Mouse (Mus musculus) cerebellum, adult 9-10 months (tissue): ENCODE measurements at regions not wholly inside any gene's neighbourhood (a gene's known extent, or its start where the extent isn't known, plus 50 kb on each side); places are given as distances from the start of the nearest gene placed in this dataset.

Experiments
- DNase-seq: peaks from one replicate; pipeline ENCODE4 v3.0.0; 2022

DNA sequence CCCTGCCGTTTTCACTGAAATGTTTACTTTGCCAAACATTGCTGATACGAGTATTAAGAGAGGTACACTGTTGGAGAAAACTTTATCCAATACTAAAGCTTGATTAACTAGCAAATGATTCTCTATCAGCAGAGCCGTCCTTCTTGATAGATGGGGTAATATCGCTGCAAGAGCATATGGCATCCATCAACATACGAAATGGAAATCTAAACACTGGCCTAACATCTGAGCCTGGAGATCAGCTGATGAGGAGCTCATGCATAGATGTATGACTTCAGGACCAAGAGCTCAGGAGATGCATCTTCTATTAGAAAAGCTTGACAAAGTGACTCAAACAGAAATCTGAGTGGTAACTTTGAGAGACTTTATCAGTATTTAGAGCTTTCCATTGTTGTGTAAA lies 666.5 kb downstream of the Defb40 start:
- DNase-seq, result no peak

DNA sequence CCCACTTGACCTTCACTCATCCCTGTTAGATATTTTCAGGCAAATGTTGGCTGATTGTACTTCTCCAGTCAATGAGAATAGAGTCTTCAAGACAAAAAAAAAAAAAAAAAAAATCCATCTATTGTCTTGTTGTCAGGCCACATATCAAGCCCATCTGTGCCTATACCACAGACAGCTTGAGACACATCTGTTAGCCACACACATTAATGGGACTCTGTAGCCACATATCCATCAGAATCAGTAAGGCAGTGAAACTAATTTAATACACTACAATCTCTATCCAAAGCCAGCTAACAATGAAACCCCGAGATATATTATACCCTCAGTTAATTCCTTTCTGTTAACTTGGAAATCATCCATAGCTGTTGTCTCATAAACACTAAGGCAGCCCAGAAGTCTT lies 667.1 kb downstream of the Defb40 start:
- no peak for DNase-seq

DNA sequence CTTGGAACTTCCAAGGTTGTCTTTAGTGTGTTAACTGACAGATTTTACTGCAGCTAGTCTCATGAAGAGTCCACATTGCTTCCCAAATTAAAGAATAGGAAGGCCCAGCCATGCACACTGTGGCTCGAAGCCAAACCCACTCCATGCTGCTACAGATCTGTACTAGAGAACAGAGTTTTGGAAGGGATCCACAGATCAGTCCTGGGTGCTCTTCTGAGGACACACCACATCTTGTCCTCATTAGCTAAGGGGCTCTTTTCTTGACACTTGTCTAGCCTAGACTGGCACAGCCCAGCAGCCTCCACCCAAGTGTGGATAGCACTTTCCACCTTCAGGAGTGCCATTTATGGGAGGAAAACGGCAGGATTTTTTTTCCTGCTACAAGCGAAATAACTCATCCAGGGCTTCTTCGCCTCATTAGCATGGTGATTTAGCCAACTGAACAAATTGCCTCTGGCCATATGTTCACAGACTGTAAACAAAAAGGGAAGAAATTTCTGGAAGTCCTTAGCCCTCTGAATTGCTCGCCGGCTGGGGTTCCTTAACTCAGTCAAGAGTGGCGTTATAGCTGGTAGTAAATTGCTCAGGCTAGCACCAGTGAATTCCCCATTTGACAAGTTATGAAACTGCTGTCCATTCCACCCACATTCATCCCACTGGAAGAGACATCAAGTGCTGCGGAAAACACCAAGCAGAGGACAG lies 690.4 kb downstream of the Defb40 start:
- DNase-seq, result no peak

DNA sequence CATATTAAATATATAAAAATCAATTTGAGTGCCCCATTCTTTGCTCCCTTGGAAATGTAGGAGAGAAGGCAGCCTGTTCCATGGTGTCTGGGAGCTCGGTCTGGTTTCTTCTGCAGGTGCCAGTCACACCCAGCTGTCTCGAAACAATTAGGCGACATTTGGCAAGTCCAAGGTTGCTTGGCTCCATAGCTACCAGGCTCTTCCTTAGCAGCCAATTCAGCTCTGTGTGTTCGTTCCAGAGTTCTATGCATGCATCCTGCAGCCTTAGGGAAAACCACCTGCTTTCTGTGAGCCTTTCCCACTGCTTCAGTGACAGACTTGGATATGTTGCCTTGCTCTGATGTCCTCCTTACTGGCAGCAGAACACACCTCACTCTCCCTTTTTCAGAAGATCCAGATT lies 698.1 kb downstream of the Defb40 start:
- DNase-seq, result no peak

DNA sequence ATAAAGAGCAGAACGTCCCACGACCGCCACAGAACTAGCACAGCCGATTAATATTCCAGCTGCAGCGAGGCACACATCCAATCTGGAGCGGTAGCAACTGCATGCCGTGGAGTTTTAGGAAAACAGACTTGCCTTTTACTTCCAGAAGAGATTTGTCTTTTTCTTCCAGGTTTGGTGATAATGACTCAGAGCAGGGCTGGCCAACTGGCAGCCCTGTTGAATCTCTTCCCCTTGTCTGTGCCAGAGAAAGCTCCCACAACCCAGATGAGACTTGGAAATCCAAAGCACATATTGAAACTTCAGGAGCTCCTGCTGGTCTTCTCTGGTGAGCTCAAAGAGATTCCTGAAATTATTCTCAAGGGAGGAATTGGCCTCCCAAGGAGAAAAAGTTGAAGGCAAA lies 709.8 kb downstream of the Defb40 start:
- no peak for DNase-seq

DNA sequence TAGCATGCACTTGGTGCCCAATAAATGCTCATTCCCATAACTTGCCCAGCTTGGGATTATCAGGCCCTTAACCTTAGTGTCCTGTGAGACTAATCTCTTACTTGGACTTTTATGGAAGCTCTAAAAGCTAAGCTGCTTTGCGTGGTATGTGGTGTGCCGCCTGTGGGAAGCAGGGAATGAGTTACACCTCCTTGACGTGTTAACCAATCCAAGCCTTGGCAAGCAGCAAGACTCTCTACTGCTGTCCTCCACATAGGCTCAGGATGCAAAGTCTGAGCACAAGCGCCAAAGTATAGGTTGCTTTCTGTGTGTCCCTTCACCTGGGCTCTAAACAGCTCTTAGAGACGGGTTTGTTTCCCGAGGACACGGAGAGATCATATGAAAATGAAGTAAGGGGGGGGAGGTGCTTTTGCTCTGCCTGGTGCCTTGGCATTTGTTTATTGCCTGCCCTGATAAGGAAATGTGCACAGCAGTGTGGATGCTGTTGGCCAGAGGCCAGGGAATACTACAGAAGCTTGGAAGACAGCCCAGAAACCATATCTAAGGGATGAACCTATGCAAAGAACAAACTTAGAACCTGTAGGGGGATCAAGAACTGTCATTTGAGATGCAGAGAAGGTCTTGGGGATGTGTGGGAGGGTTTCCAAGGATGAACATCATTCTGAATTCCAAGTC lies 719.6 kb downstream of the Defb40 start:
- DNase-seq, result no peak

DNA sequence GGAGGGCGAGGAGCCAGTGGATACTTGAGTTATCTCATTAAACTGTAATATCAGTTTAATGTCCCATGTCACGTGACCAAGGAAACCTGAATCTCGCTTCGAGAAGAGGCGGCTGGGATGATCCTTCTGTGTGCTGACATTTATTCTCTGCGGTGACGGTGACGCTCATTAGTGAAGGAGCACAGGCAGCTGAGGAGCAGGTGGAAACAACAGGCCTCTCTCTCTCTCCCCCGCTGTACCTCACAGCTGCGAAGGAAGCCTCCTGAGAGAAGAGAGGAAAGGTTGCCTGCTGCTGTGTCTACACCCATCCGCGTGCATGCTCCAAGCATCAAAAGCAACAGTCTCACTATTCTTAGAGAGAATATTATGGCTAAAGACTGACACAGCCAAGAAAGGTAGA lies 731.8 kb downstream of the Defb40 start:
- no peak for DNase-seq

DNA sequence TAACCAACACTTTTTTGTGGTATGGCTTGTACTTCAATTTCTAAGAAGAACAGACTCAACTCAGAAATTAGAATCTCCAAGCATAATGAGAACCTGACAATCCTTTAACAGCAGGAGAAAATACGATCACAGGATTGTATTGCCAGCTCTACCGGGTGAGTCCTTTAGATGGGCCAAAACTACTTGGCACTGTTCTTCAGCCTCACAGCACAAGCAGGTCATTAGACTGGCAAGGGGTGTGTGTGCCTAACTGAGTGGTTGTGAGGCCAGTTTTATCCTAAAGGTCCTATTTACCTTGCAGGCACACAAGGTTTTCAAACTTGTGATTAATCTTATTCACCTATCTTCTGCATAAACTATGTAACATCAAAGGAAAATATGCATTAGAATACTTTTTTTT lies 760.5 kb downstream of the Defb40 start:
- no peak for DNase-seq

DNA sequence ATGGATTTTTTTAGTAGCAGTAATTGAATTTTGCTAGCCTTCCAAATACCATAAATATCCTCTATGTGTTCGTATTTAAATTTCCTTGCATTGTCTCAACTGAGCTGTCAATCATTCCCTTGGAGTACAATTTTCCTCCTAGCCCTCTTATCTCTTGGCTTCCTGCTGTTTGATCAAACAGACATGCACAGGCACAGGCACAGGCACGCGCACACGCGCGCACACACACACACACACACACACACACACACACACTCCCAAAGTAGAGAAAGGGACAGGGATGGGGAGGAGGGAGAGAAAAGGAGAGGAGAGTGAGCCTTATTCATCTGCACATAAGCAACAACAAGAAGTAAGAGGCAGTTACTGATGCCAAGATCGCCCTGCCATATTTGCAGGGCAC lies 760.9 kb downstream of the Defb40 start:
- DNase-seq, result no peak

DNA sequence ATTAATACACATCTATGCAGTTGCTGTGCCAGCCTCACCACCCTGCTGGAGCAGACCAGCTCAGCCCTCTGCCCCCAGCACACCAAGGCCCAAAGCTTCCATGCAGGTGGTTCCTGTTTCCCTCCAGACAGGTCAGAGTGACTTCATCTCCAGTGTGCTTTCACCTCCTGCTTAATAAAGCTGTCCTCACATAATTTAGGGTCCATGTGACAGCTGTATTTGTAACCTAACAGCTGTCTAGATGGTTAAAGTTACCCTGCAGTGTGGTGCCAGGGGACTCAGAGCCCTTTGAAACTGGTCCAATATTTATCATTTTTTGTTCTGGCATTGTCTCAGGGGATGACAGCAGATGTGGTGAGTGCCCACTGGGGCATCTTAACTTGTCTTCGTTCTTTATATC lies 761.5 kb downstream of the Defb40 start:
- DNase-seq, result no peak

DNA sequence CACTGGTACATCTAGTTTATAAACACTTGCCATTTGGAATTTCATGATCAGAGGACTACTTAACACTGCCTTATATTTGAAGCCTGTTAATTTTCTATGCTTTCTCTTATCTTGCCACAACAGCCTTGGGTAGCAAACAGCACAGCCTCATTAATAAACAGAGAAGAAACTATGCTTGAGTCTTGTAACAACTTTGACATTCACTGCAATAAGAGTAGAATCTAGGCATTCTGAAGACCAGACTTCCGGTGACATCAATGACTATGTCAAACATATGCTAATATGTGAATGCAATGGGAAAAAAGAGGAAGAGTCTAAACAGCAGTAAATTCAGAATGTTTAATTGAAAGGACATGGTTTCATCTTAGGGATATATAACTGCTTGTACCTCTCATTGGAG lies 768.0 kb downstream of the Defb40 start:
- DNase-seq, result no peak

DNA sequence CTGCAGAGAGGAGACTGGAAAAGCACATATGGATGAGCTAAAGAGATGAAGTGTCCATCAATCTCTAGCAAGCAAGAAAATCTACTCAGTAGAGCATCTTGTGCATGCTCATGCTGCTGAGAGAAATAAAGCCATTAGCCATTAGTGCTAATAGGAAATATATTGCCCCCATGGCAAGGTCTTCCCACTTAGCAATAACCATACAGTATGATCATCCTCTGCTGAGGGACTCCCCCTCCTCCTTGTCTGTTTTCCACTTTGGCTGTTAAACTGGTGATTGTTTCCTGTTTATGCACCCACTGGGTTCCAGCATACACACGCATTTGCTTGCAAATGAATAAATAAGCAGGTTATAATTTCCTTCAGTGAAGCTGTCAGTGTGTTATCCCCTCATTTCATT lies 769.4 kb downstream of the Defb40 start:
- DNase-seq, result no peak

DNA sequence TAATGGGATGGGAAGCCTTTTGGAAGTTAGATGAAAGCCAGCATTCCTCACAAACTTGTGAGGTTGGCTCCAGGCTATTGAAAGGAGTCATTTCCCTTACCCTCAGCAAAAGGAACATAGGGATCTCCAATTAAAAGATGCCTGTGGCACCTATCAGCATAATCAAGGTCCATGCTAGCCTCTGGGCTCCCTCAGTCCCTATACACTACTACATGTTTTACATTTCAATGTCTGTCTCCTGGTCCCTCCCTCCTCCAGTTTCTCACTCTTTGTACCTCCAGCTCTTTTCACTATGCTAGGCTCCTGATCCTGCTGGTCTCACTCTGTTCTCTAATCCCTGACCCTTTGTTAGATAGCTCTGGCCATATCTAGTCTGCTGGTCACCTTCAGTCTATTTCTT lies 790.6 kb downstream of the Defb40 start:
- no peak for DNase-seq

DNA sequence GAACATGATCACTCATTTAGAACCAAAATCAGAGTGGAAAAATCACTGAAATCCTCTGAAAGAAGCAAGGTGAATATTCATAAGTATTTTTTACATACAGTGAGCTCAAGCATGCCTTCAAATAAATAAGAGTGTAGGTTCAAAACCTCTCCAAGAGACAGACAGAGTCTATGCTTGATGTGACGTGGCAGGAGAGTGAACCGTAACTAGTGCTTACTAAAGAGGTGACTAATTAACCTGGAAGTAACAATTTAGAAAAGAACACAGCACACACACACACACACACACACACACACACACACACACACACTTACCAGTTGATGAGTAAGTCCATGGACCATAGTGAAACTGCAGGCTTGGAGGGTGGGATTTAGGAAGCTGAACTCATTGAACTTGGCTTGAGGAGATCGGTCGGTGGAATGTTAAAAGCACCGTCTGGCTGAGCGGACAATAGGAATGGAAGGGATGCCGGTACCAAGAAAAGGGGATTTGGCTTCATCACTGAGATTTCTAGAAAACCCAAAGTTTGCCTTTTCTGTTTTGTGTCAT lies 802.4 kb downstream of the Defb40 start:
- no peak for DNase-seq

DNA sequence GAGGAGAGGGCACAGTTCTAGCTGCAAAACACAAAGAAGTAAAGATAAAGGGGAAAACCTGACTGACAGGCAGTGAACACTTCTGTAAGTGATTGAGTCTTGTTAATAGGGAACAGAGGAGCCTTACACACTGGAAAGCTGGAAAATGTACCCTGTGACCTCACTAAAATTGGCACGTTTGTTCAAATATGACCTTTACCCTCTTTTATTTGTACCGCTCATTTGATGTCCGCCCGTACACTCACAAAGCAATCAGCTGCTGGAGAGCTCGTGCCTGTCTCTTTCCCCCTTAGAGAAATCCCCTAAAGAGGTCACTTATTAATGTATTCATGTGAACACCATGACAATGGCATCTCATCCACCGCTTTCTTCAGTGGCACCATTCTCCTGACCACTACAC lies 819.4 kb downstream of the Defb40 start:
- DNase-seq, result no peak

DNA sequence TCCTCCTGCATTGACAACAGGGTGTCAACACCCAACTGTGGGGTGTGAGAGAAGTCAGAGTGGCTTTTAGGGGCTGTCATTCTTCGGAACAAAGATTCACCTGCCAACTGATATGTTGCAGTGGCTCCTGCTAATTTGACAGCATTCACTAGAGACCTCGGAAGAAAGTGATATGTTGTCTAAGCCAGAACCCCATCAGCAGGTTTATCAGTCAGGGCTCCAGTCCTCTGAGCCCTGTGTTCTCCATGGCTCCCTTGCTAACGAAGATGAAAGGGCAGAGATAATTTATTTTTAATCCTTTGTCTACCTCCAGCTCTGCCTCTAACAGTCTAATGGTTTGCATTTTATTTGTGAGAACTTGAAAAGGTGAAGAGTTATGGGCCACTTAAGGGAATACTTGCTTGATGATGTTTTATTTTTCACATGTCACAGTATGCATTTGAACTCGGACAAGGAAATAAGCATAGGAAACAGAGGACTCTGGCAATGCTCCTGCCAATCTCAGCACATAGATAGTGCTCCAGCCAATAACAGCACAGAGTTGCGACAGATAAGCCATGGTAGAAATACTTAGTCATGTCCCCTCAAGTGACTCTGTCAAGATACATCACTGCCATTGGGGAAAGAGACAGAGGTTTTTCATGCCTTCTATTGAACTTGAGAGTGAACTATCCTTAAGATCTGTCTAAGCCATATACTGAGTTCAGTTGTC lies 862.6 kb downstream of the Defb40 start:
- no peak for DNase-seq

DNA sequence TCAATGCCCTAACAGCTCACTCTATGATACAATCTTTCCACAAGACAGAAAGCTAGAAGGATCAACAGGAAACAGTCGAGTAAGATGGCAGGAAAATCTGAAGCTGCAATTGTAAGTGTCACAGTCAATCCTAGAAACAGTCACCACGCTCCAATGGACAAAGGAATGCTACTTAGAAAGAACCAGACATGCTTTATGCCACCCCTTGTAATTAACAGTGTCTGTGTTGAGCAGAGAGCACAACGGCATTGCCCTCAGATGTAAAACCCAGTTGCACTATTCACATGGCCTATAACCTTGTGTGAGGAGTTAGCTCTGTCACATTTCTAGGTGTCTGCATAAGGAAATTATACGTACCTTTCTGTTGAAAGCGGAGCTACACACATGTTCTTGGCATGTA lies 864.8 kb downstream of the Defb40 start:
- DNase-seq, result no peak

DNA sequence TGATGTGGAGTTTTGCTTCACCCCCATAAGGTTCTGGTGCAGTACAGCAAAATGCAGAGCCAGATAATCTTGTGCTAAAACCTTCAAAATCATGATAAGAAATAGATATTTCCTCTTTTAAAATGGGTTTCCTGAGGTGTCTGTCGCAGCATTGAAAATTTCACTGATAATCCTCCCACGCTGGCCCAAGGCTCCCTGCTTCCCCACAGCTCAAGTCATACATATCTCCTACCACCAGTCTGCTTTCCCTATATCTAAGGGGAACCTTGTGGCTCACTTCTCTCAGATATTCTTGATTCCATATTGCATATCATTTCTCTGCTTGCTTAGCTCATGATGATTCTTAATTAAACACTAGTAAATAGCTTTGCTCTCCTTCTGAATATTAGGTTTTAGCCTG lies 868.6 kb downstream of the Defb40 start:
- no peak for DNase-seq

DNA sequence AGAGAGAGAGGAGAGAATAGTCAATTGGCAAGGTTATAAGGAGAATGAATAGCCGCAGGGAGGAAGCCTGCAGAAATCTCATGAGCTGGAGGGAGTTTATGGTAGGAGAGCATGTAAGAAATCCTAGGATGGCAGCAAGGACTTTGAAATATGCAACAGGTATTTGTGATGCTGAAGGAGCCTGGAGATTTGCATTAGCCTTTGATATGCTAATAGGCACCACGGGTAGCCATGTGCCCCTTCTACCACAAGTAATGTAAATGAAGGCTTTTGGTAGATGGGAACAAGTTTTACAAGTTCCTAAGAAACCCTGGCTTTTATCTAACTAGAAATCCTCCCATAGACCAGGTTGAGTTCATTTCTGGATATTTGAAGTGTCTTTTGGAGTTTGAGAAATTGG lies 871.2 kb downstream of the Defb40 start:
- DNase-seq, result no peak

DNA sequence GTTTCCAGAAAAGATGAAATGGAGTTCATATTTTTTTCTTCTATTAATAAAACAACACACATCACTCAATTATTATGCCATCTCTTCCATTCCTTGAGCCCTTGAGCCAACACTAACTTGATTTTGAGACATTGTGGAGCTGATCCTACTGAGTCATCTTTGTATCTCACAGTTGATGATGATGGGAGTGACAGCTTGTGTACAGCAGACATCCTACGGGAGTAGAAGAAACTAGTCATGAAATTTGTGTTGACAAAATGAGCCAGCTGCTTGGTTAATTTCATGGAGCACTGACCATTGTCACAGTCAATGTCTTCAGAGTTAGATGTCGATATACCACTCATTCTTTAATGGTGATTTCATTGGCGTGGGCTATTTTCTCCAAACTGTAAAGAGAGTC lies 912.6 kb downstream of the Defb40 start:
- no peak for DNase-seq

DNA sequence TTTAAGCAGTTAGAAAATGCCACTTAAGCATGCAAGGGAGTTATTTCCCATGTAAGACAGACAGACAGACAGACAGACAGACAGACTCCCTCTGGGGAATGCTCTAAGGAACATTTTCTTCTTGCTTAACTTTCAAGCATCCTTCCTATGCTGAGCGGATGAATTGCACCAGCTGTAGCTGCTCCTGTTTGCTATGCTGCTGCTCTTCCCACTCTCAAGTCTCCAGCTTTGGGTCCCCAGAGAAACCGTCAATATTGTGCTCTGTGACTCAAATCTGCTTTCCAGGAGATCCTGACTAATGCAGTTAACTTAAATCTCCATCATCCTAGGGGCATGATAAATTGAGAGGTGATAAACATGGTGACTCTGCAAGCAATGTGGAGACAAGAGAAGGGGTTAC lies 918.5 kb downstream of the Defb40 start:
- DNase-seq, result no peak

DNA sequence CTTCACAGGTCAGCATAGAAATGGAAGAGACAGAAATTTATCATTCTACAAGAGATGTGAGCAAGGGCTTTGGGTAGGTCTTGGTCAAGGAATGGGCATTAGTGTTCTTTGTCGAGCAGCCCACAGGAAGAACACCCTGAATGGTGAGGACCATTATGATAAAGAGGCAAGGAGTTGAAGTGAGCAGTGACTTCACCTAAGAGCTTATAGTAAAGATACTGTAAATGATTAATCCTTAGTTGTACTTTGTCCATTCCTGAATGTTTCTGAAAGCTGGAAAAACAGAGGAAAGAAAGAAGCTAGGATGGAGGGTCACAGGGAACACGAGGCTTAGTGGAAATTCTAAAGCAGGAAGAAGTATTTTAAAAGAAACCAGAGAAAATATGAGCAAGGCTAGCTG lies 956.9 kb downstream of the Defb40 start:
- no peak for DNase-seq

DNA sequence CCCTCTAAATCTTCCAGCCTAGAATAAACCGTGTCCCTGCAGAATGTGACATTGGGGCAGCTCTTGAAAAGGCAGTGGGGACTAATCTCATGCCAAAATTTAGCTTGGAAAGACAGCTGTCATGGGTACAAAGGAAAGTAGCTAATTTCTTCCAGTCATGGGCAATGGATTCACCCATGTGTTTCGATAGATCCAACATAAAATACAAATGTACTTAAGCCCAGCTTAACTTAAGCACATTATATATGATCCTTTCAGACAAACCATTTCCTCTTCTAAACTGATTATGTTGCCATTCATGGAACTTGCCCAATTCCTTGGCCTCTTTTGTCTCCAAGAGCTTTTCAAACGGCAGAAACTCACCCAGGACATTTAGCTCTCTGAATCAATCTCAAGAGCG lies 970.5 kb downstream of the Defb40 start:
- no peak for DNase-seq

DNA sequence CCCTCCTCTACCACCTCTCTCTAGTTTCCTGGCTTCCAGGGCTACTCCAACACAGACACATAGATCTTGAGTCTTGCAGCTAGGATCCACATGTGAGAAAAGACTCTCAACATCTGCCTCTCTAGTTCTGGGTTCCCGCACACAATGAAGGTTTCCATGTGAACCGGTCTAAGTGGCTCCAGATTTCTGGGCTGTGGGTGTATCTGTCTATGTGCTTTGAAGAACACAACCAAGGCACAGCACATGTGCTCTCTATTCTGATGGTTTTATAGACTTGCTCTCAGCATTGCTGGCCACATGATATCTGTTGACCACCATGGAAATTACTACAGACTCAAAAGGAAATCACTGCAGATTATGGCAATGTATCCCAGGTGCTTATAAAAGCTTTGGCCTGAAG lies 972.4 kb downstream of the Defb40 start:
- no peak for DNase-seq
